13 mouse cellular contexts compared by ENCODE assay signal in genomic region chrX:103557496-103557895, GRCm38 (mm10).
DNase-seq lines count a peak whose midpoint lies in the region; ATAC-seq lines count a peak whose summit lies in the region.
"Had no signal": no experiment of that assay in that cellular context is flagged by ENCODE, and none has a peak within 500 bp of the region (broad histone marks: within the 10 kb centered on the region; RNA-seq: fewer than 3 reads in every experiment).

No protein-coding gene starts in this region.

- no peaks in the 10 kb centered on the region for H3K27me3 ChIP-seq in kidney, embryonic 15.5 days
- no peaks in the 10 kb centered on the region for H3K27me3 ChIP-seq in kidney, embryonic 14.5 days (ENCODE audit: control insufficient read depth, insufficient read depth, low read length)
- H3K27me3 ChIP-seq in liver, embryonic 13.5 days, result no peaks in the 10 kb centered on the region
- H3K27me3 ChIP-seq: embryonic facial prominence, embryonic 12.5 days; Patski had no signal

- peak; percentile 24 for DNase-seq in adrenal gland, postnatal 14 days
- no peak for DNase-seq in adrenal gland, postnatal 10 days
- peak; percentile 63 for DNase-seq in adipocyte (ENCODE audit: low spot score)
- no peak for DNase-seq in liver, embryonic 13.5 days
- DNase-seq in MN1 (ENCODE audit: low spot score), result no peak
- no peak for DNase-seq in ovary, postnatal 14 days (ENCODE audit: low spot score)
- DNase-seq: B cell, adult 2 months; gastrocnemius, postnatal 25 days; kidney, postnatal 25 days had no signal

- H3K4me2 ChIP-seq in kidney, embryonic 15.5 days, result no peak overlapping the region
- no peak overlapping the region for H3K4me2 ChIP-seq in kidney, embryonic 14.5 days (replicated peaks; ENCODE audit: low read depth, low read length)
- H3K4me2 ChIP-seq in liver, embryonic 13.5 days, result no peak overlapping the region
- H3K4me2 ChIP-seq: embryonic facial prominence, embryonic 12.5 days had no signal

- H3K36me3 ChIP-seq in kidney, embryonic 15.5 days, result peaks cover 8% of the 10 kb centered on the region; the same call in 1 of the 2 replicates
- no peaks in the 10 kb centered on the region for H3K36me3 ChIP-seq in kidney, embryonic 14.5 days (ENCODE audit: control insufficient read depth, insufficient read depth, low read length)
- H3K36me3 ChIP-seq in liver, embryonic 13.5 days, result 0 out of 2 replicates have a peak, but pooled peaks cover 2% of the 10 kb centered on the region
- H3K36me3 ChIP-seq: embryonic facial prominence, embryonic 12.5 days had no signal

- H3K27ac ChIP-seq in kidney, embryonic 15.5 days, result 0 out of 2 replicates have a peak overlapping the region, but pooled peaks have one; percentile 32
- no peak overlapping the region for H3K27ac ChIP-seq in kidney, embryonic 14.5 days (ENCODE audit: low read depth, low read length)
- H3K27ac ChIP-seq in liver, embryonic 13.5 days, result peak overlapping the region; percentile 71
- H3K27ac ChIP-seq: embryonic facial prominence, embryonic 12.5 days had no signal

- H3K9ac ChIP-seq in kidney, embryonic 15.5 days, result no peak overlapping the region
- H3K9ac ChIP-seq in kidney, embryonic 14.5 days (ENCODE audit: low read depth, low read length), result no peak overlapping the region
- H3K9ac ChIP-seq in liver, embryonic 13.5 days, result no peak overlapping the region
- H3K9ac ChIP-seq: embryonic facial prominence, embryonic 12.5 days had no signal

- 87% methylated on average over 4 of the region's 4 CpGs for WGBS in kidney, embryonic 15.5 days
- WGBS in kidney, embryonic 14.5 days, result 87% methylated on average over 4 of the region's 4 CpGs
- 66% methylated on average over 4 of the region's 4 CpGs for WGBS in liver, embryonic 13.5 days (ENCODE audit: insufficient replicate concordance)

- no peaks in the 10 kb centered on the region for H3K9me3 ChIP-seq in kidney, embryonic 15.5 days (replicated peaks)
- H3K9me3 ChIP-seq in kidney, embryonic 14.5 days (ENCODE audit: control insufficient read depth, low read length), result no peaks in the 10 kb centered on the region
- no peaks in the 10 kb centered on the region for H3K9me3 ChIP-seq in liver, embryonic 13.5 days (replicated peaks)
- H3K9me3 ChIP-seq: embryonic facial prominence, embryonic 12.5 days had no signal

- H3K4me3 ChIP-seq in kidney, embryonic 15.5 days (replicated peaks), result no peak overlapping the region
- no peak overlapping the region for H3K4me3 ChIP-seq in kidney, embryonic 14.5 days (ENCODE audit: low read length)
- H3K4me3 ChIP-seq in liver, embryonic 13.5 days (replicated peaks), result no peak overlapping the region
- H3K4me3 ChIP-seq: embryonic facial prominence, embryonic 12.5 days had no signal

- no peaks in the 10 kb centered on the region; the same call in 1 of the 2 replicates for H3K4me1 ChIP-seq in kidney, embryonic 15.5 days
- no peaks in the 10 kb centered on the region for H3K4me1 ChIP-seq in kidney, embryonic 14.5 days (ENCODE audit: control insufficient read depth, insufficient read depth, low read length)
- H3K4me1 ChIP-seq in liver, embryonic 13.5 days (replicated peaks), result peaks cover 14% of the 10 kb centered on the region
- H3K4me1 ChIP-seq: embryonic facial prominence, embryonic 12.5 days had no signal

- no peak for ATAC-seq in kidney, embryonic 15.5 days (replicated peaks; ENCODE audit: low FRiP score)
- no peak for ATAC-seq in kidney, embryonic 14.5 days (ENCODE audit: low FRiP score, low TSS enrichment)
- ATAC-seq in liver, embryonic 13.5 days (ENCODE audit: low read depth), result no peak
- ATAC-seq: Patski had no signal

Comparison
In these comparisons a context has a peak if more than half of its experiments do, and no peak if none do; other contexts are left out.
1. DNase-seq: peak in adrenal gland, postnatal 14 days (single experiment) and adipocyte (single experiment); none in adrenal gland, postnatal 10 days (single experiment), liver, embryonic 13.5 days (single experiment), MN1 (single experiment) and ovary, postnatal 14 days (single experiment).